Mouse (Mus musculus) cerebral cortex, adult 2 months (tissue): ENCODE results near the gene Bmpr2.

Experiments
- WGBS: fragments of 180-500 bp; shearing (Covaris S2); methylation state at CpG from one replicate; pipeline ENCODE4 v1.1.7; 2018; 5-methylcytosine and 5-hydroxymethylcytosine counted together

The Bmpr2 gene

GRCm38 (mm10) chr1:59763164-59763768 is at the start of gene Bmpr2:
Bmpr2 (plus strand) TSS chr1:59763400.
- WGBS, result under 1% methylated on average over 75 of the region's 75 CpGs

DNA sequence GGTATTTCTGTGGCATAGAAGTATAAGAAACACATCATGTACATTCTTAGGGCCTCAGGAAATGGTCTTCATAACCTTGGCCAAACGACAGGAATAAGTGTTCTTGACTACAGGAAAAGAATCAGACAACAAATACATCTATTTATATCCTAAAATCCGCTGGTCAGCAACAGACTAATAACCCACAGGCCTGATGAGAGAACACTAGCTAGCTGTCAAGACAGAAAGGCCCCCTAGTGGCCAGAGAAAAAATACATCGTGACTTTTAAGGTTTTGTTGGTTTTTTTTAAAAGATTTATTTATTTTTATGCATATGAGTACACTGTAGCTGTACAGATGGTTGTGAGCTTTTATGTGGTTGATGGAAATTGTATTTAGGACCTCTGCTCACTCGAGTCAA is 43.3 kb upstream of the Bmpr2 start:
- WGBS, result 34% methylated on average over 4 of the region's 4 CpGs

DNA sequence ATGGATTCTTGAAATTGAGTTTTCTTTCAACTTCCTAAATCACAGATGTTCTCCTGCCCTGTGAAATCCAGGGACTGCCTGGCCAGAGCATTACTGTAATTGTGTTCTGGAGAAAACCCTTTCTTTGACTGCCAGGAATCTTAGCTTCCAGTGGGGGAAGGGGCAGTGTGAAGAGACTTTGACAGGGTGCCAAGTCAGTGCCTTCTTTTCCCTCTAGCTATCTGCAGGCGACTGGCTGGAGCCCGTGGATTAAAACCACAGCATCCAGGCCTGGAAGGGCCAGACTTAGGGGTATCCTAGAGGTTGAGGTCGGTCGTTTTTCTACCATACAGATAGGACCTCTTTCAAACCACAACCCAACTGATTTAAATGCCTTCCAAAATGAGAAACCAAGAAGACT is 37.5 kb upstream of the Bmpr2 start:
- WGBS, result 47% methylated on average over 4 of the region's 4 CpGs

DNA sequence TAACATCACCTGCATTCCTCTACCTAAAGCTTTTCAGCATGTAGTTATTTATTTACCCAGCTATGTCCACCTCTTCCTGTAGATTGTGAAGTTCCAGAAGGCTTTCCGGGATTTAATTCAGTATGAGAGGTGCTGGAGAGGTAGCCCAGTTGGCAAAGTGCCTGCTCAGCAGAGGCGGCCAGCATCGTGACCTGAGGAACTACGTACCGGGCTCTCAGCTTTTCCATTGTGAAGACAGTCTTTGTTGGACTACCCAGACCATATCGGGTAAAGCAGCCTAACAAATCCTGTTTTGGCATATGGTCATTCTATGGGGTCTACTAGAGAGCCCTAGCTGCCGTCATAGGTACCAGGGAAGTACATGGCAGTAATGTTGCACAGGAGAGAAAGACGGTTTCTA is 33.1 kb upstream of the Bmpr2 start:
- WGBS, result 44% methylated on average over 8 of the region's 8 CpGs

DNA sequence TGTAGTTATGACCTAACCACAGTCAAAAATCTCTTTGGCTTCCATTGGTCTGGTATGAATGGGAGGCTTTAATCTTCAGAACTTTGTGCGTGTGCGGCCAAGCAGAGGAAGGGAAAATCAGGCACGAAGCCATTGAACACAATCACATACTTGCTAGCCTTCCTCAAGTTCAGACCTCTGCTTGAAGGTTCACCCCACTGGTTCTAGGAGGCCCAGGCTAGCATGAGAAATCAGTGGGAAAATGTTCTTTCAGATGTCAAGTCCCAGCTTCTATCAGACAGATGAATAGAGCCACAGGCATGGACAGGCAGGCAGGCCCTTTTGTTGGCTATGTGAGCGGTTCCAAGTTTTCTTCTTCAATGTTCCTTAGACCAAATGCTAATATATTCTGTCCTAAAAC is 32.5 kb upstream of the Bmpr2 start:
- 56% methylated on average over 4 of the region's 4 CpGs for WGBS

DNA sequence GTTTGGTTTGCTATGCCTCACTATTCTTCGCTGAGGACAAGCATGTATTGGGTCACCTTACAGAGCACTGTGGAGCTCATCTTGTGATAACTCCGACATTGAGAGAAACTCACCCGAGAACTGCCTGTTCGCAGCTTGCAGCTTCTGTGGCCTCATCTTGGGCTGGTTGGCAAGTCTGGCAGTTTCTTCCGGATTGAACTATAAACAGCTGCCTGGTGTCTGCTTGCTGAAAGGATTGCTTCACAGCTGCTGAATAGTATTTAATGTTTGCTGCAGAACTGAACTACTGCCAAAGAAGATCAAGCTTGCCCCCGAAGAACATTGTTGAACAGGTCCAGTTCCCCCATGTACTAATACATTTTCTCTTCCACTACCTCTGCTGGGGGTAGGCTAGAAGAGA is 29.1 kb upstream of the Bmpr2 start:
- WGBS, result 36% methylated on average over 6 of the region's 6 CpGs

GRCm38 (mm10) chr1:59738768-59739414 is 24.3 kb upstream of the Bmpr2 start:
- WGBS, result 83% methylated on average over 6 of the region's 6 CpGs

DNA sequence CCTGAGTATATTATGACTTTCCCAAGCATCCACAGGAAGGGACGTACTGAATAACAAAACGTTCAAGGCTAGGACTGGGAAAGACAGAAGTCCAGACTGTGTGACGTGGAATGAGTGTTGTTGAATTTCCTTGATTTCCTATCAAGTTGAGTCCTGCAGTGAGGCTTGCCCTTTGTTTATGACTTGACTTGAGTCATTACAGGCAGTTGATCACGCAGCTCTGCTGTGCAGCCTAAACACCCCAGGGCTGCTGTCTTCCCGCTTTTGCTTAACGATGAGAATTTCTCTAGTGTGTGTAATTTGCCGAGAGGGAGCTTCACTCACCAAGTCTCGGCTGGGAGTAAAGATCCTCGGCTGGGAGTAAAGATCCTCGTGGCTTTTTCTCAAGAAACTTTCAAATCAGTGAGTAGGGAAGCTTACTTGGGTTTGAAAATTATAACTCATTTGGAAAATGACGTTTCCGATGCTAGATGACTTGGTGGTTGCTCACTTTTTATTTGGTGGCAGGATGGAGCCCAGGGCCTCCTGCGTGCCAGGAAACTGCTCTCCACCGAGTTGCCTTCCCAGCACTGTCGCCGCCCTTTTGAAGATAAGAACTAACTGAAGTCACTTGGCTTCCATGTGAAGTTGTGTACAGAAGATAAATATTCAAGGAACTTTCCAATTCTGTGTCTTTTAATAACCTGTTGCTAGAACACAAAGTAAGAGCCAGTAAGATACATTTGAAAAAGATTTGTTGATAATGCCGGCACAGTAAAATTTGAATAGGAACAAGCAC is 23.4 kb upstream of the Bmpr2 start:
- WGBS, result 72% methylated on average over 17 of the region's 17 CpGs

GRCm38 (mm10) chr1:59749047-59749446 is 14.2 kb upstream of the Bmpr2 start:
- WGBS, result 74% methylated on average over 2 of the region's 2 CpGs

- 70% methylated on average over 5 of the region's 5 CpGs for WGBS
Observed at GRCm38 (mm10) chr1:59749724-59750123, 13.5 kb upstream of the Bmpr2 start.

DNA sequence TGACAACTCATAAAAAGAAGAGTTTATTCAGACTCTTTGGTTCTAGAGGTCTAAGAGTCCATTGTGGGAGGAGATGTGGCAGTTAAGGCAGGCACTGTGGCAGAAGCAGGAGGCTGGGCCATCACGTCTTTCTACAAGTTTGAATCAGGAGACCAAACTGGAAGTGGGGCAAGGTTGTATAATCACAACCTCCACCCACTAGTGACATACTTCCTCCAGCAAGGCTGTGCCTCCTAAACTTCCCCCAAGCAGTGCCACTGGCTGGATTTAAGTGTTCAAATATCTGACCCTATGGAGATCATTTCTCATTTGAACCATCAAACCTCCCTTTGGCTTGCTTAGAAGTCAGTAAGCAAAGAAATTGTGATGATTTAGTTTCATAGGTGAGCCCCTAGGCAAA is 7.9 kb upstream of the Bmpr2 start:
- 54% methylated on average over 1 of the region's 1 CpGs for WGBS

- 88% methylated on average over 1 of the region's 1 CpGs for WGBS
Observed at GRCm38 (mm10) chr1:59758325-59758724, 4.9 kb upstream of the Bmpr2 start.

DNA sequence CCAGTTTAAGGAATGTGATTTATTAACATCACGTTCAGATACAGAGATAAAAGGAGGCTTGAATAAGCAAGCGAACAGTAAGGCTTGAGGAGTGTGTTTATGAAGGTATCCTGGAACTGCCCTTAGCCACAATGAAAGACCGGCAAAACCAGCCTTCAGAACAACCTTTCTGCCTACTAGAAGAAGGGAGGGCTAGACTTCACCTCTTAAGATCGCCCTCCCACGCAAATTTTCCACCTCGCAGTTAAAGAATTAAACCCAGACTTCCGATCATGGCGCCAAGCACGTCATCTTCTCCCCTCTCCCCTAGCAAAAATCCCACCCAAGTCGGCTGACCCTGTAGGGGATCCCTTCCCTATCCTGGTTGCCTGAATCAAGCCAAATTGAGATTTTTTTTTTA is 992 bp upstream of the Bmpr2 start:
- WGBS, result 6% methylated on average over 10 of the region's 10 CpGs

- WGBS, result under 1% methylated on average over 44 of the region's 44 CpGs
Observed at GRCm38 (mm10) chr1:59762651-59763163, 493 bp upstream of the Bmpr2 start.

DNA sequence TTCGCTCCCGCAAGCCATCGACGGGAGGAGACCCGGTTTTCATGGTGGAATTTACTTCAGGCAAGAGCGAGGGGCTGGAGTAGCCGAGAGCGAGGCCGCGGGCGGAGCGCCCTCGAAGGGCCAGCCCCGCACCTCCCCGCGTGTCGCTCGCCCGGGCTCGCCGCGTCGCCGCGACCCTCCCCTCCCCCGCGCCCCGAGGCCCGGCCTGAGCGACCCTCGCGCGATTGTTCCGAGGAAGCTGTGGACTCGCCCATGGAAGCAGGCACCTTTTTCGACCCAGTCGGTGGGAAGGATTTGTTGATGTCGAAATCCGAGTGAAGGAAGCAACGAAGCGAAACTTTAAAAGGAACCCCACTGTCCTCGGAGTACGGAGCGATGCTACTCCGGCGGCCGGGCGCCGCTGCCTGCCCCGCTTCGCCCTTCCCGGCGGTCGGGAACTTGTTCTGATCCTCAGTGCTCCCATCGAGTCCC is 616 bp downstream of the Bmpr2 start:
- WGBS, result 2% methylated on average over 54 of the region's 55 CpGs

DNA sequence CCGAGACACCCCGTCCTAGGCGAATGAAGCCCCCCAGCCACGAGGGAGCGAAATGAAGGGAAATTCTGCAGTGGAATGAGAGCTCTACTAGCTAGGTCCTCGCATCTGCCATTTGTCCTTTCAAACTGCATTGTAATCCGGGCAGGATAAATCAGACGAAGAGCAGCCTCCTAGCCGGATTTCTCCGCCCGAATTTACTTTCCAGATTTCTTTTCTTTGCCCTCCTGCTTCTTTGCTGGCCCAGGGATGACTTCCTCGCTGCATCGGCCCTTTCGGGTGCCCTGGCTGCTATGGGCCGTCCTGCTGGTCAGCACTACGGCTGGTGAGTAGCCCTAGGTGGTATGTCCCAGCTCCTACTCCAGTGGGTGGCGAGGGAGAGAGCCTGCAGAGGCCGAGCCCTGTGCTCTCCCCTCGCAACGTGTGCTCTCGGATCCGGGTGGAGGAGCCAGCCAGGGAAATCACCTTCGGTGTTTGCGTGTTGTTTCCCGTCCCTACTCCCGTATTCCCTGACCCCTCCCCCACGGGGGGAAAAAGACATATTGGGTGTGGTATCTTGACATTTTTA is 1.3 kb downstream of the Bmpr2 start:
- WGBS, result under 1% methylated on average over 27 of the region's 27 CpGs

GRCm38 (mm10) chr1:59765279-59765678 is 2.1 kb downstream of the Bmpr2 start:
- WGBS, result 2% methylated on average over 4 of the region's 4 CpGs

- 43% methylated on average over 3 of the region's 3 CpGs for WGBS
Observed at GRCm38 (mm10) chr1:59771871-59772270, 8.7 kb downstream of the Bmpr2 start.

DNA sequence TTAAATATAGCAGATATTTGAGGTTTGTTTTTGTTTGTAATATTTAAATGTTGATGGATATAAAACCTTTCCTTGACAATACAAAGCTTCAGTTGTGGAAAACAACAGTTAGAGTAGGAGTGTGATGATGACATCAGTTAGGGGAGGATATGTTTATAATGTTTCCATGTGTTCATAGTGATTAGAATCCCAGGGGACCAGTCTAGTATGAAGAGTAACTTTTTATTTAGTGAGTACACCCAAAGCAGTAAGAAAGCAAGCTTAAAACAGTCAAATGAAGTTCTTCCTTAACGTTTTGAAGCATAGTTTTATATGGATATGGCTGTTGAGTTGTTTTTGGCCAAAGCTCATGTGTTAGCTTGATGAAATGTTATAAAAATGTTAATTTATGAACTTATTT is 17.9 kb downstream of the Bmpr2 start:
- 38% methylated on average over 1 of the region's 1 CpGs for WGBS

DNA sequence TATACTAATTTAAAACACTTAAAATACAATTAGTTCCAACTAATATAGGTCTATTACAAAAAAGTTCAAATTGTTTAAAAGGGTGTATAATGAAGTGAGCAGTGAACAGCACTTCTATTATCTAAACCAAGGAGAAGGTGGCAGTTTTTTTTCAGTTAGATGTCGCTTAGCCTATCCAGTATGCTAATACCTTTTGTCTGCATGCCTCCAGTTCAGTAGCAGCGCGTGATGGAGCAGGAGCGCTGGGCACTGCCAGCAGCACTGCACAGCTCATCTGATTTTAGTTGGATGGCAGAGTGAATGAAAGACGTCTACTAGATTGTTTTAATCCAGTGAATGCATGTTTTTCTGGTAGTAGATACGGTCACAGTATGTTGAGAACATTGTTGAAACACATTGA is 25.8 kb downstream of the Bmpr2 start:
- WGBS, result 25% methylated on average over 6 of the region's 6 CpGs

- 36% methylated on average over 5 of the region's 5 CpGs for WGBS
Observed at GRCm38 (mm10) chr1:59789741-59790140, 26.5 kb downstream of the Bmpr2 start.

GRCm38 (mm10) chr1:59795336-59795735 is 32.1 kb downstream of the Bmpr2 start:
- WGBS, result 42% methylated on average over 1 of the region's 1 CpGs
